Mouse (Mus musculus): ENCODE measurements around the gene Auts2. TPM values are rescaled to one million over a fixed set of nuclear protein-coding genes. Genes with fewer than 3 reads are reported as not detected.

Auts2 gene
- polyA plus RNA-seq, 1 experiment from 2014 or later, result 1.8 TPM

- Histone ChIP-seq H3K9me3 (replicated peaks; ENCODE audit: control insufficient read depth, low read length) (no peaks in the 10 kb centered on the region), H3K4me1 (ENCODE audit: control insufficient read depth, low read depth, low read length) (no peaks in the 10 kb centered on the region), H3K27me3 (ENCODE audit: control insufficient read depth, insufficient read depth, low read depth, low read length) (no peaks in the 10 kb centered on the region), H3K27ac (ENCODE audit: low read length) (no peak overlapping the region), H3K4me2 (ENCODE audit: low read depth, low read length) (no peak overlapping the region), H3K4me3 (ENCODE audit: low read depth, low read length) (no peak overlapping the region), H3K36me3 (ENCODE audit: control insufficient read depth, insufficient read depth) (no peaks in the 10 kb centered on the region), H3K9ac (ENCODE audit: low read depth, low read length) (no peak overlapping the region)
- 67% methylated on average over 1 of the region's 1 CpGs for WGBS (ENCODE audit: insufficient replicate concordance)
- ATAC-seq (ENCODE audit: low read depth), result no peak
These were observed 181.9 kb downstream of the Auts2 start for GRCm38 (mm10) chr5:132361276-132361675.

GRCm38 (mm10) chr5:132357726-132358125 lies 185.4 kb downstream of the Auts2 start:
- no peaks in the 10 kb centered on the region for H3K27me3 ChIP-seq (ENCODE audit: control insufficient read depth, insufficient read depth, low read depth, low read length)
- no peak for ATAC-seq (ENCODE audit: low read depth)
- no peaks in the 10 kb centered on the region for H3K36me3 ChIP-seq (ENCODE audit: control insufficient read depth, insufficient read depth)
- no peak overlapping the region for H3K4me3 ChIP-seq (ENCODE audit: low read depth, low read length)
- H3K4me1 ChIP-seq (ENCODE audit: control insufficient read depth, low read depth, low read length), result no peaks in the 10 kb centered on the region
- no peak overlapping the region for H3K27ac ChIP-seq (ENCODE audit: low read length)
- no peaks in the 10 kb centered on the region for H3K9me3 ChIP-seq (replicated peaks; ENCODE audit: control insufficient read depth, low read length)
- no peak overlapping the region for H3K9ac ChIP-seq (ENCODE audit: low read depth, low read length)
- no peak overlapping the region for H3K4me2 ChIP-seq (ENCODE audit: low read depth, low read length)
- WGBS (ENCODE audit: insufficient replicate concordance), result 35% methylated on average over 5 of the region's 5 CpGs

DNA sequence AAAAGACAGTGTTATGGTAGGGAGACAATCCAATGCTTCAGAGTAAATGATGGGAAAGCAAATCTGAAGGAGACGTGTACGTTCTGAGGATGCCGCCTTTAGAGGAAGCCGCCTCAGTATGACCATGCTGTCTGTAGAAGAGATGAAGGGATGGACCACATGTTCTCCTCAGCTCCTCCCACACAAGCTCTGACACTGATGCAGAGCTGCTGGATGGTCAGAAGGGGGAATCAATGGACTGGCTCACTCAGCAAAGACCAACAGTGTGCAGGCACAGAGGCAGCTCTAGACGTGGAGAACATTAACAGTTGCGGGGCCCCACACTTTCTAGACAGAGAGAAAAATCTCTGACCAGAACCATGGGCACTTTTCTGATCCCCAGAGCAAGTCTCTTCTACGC lies 187.2 kb downstream of the Auts2 start:
- H3K27me3 ChIP-seq (ENCODE audit: control insufficient read depth, insufficient read depth, low read depth, low read length), result no peaks in the 10 kb centered on the region
- H3K36me3 ChIP-seq (ENCODE audit: control insufficient read depth, insufficient read depth), result no peaks in the 10 kb centered on the region
- no peaks in the 10 kb centered on the region for H3K4me1 ChIP-seq (ENCODE audit: control insufficient read depth, low read depth, low read length)
- H3K9me3 ChIP-seq (replicated peaks; ENCODE audit: control insufficient read depth, low read length), result no peaks in the 10 kb centered on the region
- no peak overlapping the region for H3K27ac ChIP-seq (ENCODE audit: low read length)
- 70% methylated on average over 7 of the region's 7 CpGs for WGBS (ENCODE audit: insufficient replicate concordance)
- no peak overlapping the region for H3K4me3 ChIP-seq (ENCODE audit: low read depth, low read length)
- H3K9ac ChIP-seq (ENCODE audit: low read depth, low read length), result no peak overlapping the region
- ATAC-seq (ENCODE audit: low read depth), result no peak
- no peak overlapping the region for H3K4me2 ChIP-seq (ENCODE audit: low read depth, low read length)

- WGBS (ENCODE audit: insufficient replicate concordance), result 18% methylated on average over 1 of the region's 1 CpGs
- ATAC-seq (ENCODE audit: low read depth), result no peak
- no peaks in the 10 kb centered on the region for H3K36me3 ChIP-seq (ENCODE audit: control insufficient read depth, insufficient read depth)
- no peaks in the 10 kb centered on the region for H3K27me3 ChIP-seq (ENCODE audit: control insufficient read depth, insufficient read depth, low read depth, low read length)
- no peaks in the 10 kb centered on the region for H3K9me3 ChIP-seq (replicated peaks; ENCODE audit: control insufficient read depth, low read length)
- no peak overlapping the region for H3K27ac ChIP-seq (ENCODE audit: low read length)
- no peak overlapping the region for H3K4me3 ChIP-seq (ENCODE audit: low read depth, low read length)
- no peak overlapping the region for H3K4me2 ChIP-seq (ENCODE audit: low read depth, low read length)
- no peaks in the 10 kb centered on the region for H3K4me1 ChIP-seq (ENCODE audit: control insufficient read depth, low read depth, low read length)
- H3K9ac ChIP-seq (ENCODE audit: low read depth, low read length), result no peak overlapping the region
These were observed 190.7 kb downstream of the Auts2 start for GRCm38 (mm10) chr5:132352437-132352836.

DNA sequence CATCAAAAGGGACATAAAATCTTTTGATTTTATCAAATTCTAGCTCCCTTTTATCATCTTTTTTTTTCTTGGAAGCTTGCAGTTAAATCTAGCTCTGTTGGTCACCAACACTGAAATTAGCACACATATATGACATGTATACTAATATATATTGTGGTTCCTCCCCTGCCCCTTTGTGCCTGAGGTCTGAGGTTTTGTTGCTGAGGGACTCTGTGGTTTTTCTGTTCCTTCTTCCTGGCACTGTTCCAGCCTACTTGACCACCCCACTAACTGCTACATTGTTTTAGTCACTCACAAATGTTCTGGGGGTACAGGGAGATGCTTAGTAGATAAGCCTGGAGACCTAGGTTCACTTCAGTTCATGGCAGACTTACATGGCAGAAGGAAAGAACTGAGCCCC lies 192.0 kb downstream of the Auts2 start:
- no peak for ATAC-seq (ENCODE audit: low read depth)
- Histone ChIP-seq H3K36me3 (ENCODE audit: control insufficient read depth, insufficient read depth) (no peaks in the 10 kb centered on the region), H3K9ac (ENCODE audit: low read depth, low read length) (no peak overlapping the region), H3K4me1 (ENCODE audit: control insufficient read depth, low read depth, low read length) (no peaks in the 10 kb centered on the region), H3K9me3 (replicated peaks; ENCODE audit: control insufficient read depth, low read length) (no peaks in the 10 kb centered on the region), H3K27me3 (ENCODE audit: control insufficient read depth, insufficient read depth, low read depth, low read length) (no peaks in the 10 kb centered on the region), H3K4me3 (ENCODE audit: low read depth, low read length) (no peak overlapping the region), H3K27ac (ENCODE audit: low read length) (no peak overlapping the region), H3K4me2 (ENCODE audit: low read depth, low read length) (no peak overlapping the region)

- peak; percentile 68 for ATAC-seq (ENCODE audit: low read depth)
- no peaks in the 10 kb centered on the region for H3K36me3 ChIP-seq (ENCODE audit: control insufficient read depth, insufficient read depth)
- no peaks in the 10 kb centered on the region for H3K27me3 ChIP-seq (ENCODE audit: control insufficient read depth, insufficient read depth, low read depth, low read length)
- no peaks in the 10 kb centered on the region for H3K9me3 ChIP-seq (replicated peaks; ENCODE audit: control insufficient read depth, low read length)
- H3K4me1 ChIP-seq (ENCODE audit: control insufficient read depth, low read depth, low read length), result no peaks in the 10 kb centered on the region
- 23% methylated on average over 3 of the region's 3 CpGs for WGBS (ENCODE audit: insufficient replicate concordance)
- H3K4me3 ChIP-seq (ENCODE audit: low read depth, low read length), result no peak overlapping the region
- H3K27ac ChIP-seq (ENCODE audit: low read length), result no peak overlapping the region
- no peak overlapping the region for H3K4me2 ChIP-seq (ENCODE audit: low read depth, low read length)
- no peak overlapping the region for H3K9ac ChIP-seq (ENCODE audit: low read depth, low read length)
These were observed 201.8 kb downstream of the Auts2 start for GRCm38 (mm10) chr5:132341315-132341714.

- no peaks in the 10 kb centered on the region for H3K36me3 ChIP-seq (ENCODE audit: control insufficient read depth, insufficient read depth)
- H3K4me3 ChIP-seq (ENCODE audit: low read depth, low read length), result no peak overlapping the region
- no peak overlapping the region for H3K27ac ChIP-seq (ENCODE audit: low read length)
- no peak overlapping the region for H3K4me2 ChIP-seq (ENCODE audit: low read depth, low read length)
- H3K9me3 ChIP-seq (replicated peaks; ENCODE audit: control insufficient read depth, low read length), result no peaks in the 10 kb centered on the region
- no peak overlapping the region for H3K9ac ChIP-seq (ENCODE audit: low read depth, low read length)
- ATAC-seq (ENCODE audit: low read depth), result no peak
- 43% methylated on average over 3 of the region's 3 CpGs for WGBS (ENCODE audit: insufficient replicate concordance)
- no peaks in the 10 kb centered on the region for H3K4me1 ChIP-seq (ENCODE audit: control insufficient read depth, low read depth, low read length)
- no peaks in the 10 kb centered on the region for H3K27me3 ChIP-seq (ENCODE audit: control insufficient read depth, insufficient read depth, low read depth, low read length)
These were observed 205.5 kb downstream of the Auts2 start for GRCm38 (mm10) chr5:132337677-132338076.

DNA sequence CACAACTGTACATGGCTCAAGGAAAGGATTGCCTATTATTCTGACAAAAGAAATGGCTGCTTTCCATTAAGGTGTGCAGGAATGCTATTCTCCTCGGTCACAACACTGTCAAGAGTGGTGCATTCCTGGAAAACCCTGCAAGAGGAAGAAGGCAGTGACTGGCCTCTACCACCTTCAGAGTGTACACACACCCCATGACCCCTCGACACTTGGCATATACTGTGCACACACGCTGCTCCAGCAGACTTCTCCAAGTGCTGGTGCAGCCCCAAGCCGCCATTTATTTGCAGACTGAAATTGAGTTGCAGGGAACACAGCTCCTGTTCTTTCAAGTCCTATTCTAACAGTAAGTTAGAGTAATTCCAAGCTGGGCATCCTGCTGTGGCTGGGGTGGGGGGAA lies 207.4 kb downstream of the Auts2 start:
- WGBS (ENCODE audit: insufficient replicate concordance), result 60% methylated on average over 4 of the region's 4 CpGs
- Histone ChIP-seq H3K4me3 (ENCODE audit: low read depth, low read length) (no peak overlapping the region), H3K4me2 (ENCODE audit: low read depth, low read length) (no peak overlapping the region), H3K27ac (ENCODE audit: low read length) (no peak overlapping the region), H3K36me3 (ENCODE audit: control insufficient read depth, insufficient read depth) (no peaks in the 10 kb centered on the region), H3K27me3 (ENCODE audit: control insufficient read depth, insufficient read depth, low read depth, low read length) (no peaks in the 10 kb centered on the region), H3K9ac (ENCODE audit: low read depth, low read length) (no peak overlapping the region), H3K4me1 (ENCODE audit: control insufficient read depth, low read depth, low read length) (no peaks in the 10 kb centered on the region), H3K9me3 (replicated peaks; ENCODE audit: control insufficient read depth, low read length) (no peaks in the 10 kb centered on the region)
- no peak for ATAC-seq (ENCODE audit: low read depth)

DNA sequence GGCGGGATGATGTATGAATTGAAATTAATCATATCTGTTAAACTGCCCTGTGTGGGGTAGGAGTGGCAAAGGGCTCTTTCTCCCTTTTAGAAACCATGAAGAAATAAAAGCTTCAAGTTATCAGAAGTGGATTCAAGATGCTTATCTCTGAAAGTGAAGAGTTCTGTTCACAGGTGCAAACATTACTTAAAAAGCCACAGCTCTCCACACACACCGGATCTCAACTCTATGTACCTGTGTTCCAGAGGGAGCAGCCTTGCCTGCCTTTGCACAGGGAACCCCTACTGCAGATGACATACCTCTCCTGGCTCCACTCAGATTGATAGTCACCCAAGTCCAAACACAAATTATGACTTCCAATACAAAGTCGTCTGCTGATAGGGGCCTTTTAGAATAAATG lies 208.3 kb downstream of the Auts2 start:
- Histone ChIP-seq H3K36me3 (ENCODE audit: control insufficient read depth, insufficient read depth) (no peaks in the 10 kb centered on the region), H3K4me1 (ENCODE audit: control insufficient read depth, low read depth, low read length) (no peaks in the 10 kb centered on the region), H3K27me3 (ENCODE audit: control insufficient read depth, insufficient read depth, low read depth, low read length) (no peaks in the 10 kb centered on the region), H3K4me3 (ENCODE audit: low read depth, low read length) (no peak overlapping the region), H3K9me3 (replicated peaks; ENCODE audit: control insufficient read depth, low read length) (no peaks in the 10 kb centered on the region), H3K27ac (ENCODE audit: low read length) (no peak overlapping the region), H3K4me2 (ENCODE audit: low read depth, low read length) (no peak overlapping the region), H3K9ac (ENCODE audit: low read depth, low read length) (no peak overlapping the region)
- ATAC-seq (ENCODE audit: low read depth), result no peak
- WGBS (ENCODE audit: insufficient replicate concordance), result 57% methylated on average over 3 of the region's 3 CpGs

DNA sequence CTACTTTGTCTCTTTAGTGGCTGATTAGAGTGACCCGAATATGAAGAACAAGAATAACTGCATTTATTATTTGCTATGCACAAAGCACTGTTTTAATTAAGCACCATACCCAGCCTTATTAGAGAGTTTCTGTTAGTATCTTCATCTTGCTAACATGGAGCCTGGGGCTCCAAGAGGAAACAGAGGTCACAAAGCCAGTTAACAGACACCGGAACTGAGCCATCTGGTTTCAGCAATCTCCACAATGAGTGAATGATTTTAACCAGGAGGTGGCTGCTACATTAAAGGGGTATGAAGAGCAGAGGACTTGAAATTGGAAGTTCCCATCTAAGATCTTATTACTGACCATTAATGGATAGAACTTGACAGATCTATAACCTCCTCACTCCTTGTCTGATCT lies 209.4 kb downstream of the Auts2 start:
- no peaks in the 10 kb centered on the region for H3K9me3 ChIP-seq (replicated peaks; ENCODE audit: control insufficient read depth, low read length)
- H3K4me2 ChIP-seq (ENCODE audit: low read depth, low read length), result no peak overlapping the region
- ATAC-seq (ENCODE audit: low read depth), result no peak
- 63% methylated on average over 2 of the region's 2 CpGs for WGBS (ENCODE audit: insufficient replicate concordance)
- H3K9ac ChIP-seq (ENCODE audit: low read depth, low read length), result no peak overlapping the region
- no peaks in the 10 kb centered on the region for H3K4me1 ChIP-seq (ENCODE audit: control insufficient read depth, low read depth, low read length)
- H3K4me3 ChIP-seq (ENCODE audit: low read depth, low read length), result no peak overlapping the region
- H3K36me3 ChIP-seq (ENCODE audit: control insufficient read depth, insufficient read depth), result no peaks in the 10 kb centered on the region
- H3K27ac ChIP-seq (ENCODE audit: low read length), result no peak overlapping the region
- H3K27me3 ChIP-seq (ENCODE audit: control insufficient read depth, insufficient read depth, low read depth, low read length), result no peaks in the 10 kb centered on the region
